Mouse (Mus musculus) intestine, embryonic 16.5 days (tissue): ENCODE results near the gene Smarcb1. TPM values are rescaled to one million over a fixed set of nuclear protein-coding genes. Genes with fewer than 3 reads are reported as not detected.

Source experiments
- ATAC-seq: fragments of 200-750 bp; cut with Nextera tagmentation; 2 replicates; pipeline ENCODE4 v1.8.0; 2017; ENCODE audit warnings: moderate TSS enrichment, moderate library complexity
- H3K27ac ChIP-seq: fragments of 300-500 bp; sonication (generic); 2 replicates; pipeline ENCODE4 v1.5.1; 2014; ENCODE audit warnings: mild to moderate bottlenecking, low read length
- H3K27me3 ChIP-seq: fragments of 300-500 bp; sonication (generic); replicated peaks from 2 replicates; pipeline ENCODE4 v1.6.1; 2014; ENCODE audit warnings: low read length, control low read depth, mixed read lengths; ENCODE audit not compliant: control insufficient read depth, insufficient read depth
- H3K36me3 ChIP-seq: fragments of 300-500 bp; sonication (generic); 2 replicates; pipeline ENCODE4 v1.6.1; 2014; ENCODE audit warnings: low read length, control low read depth; ENCODE audit not compliant: control insufficient read depth, insufficient read depth
- H3K4me1 ChIP-seq: fragments of 300-500 bp; sonication (generic); 2 replicates; pipeline ENCODE4 v1.6.1; 2014; ENCODE audit warnings: low read length, control low read depth, mixed read lengths; ENCODE audit not compliant: control insufficient read depth, insufficient read depth
- H3K4me2 ChIP-seq: fragments of 300-500 bp; sonication (generic); 2 replicates; pipeline ENCODE4 v1.6.1; 2014; ENCODE audit warnings: low read depth, low read length, control low read depth
- H3K4me3 ChIP-seq: fragments of 300-500 bp; sonication (generic); 2 replicates; pipeline ENCODE4 v1.5.1; 2014; ENCODE audit warnings: mild to moderate bottlenecking, low read length
- H3K9ac ChIP-seq: fragments of 300-500 bp; sonication (generic); 2 replicates; pipeline ENCODE4 v1.6.1; 2014; ENCODE audit warnings: low read depth, low read length
- H3K9me3 ChIP-seq: fragments of 300-500 bp; sonication (generic); 2 replicates; pipeline ENCODE4 v1.6.1; 2016; ENCODE audit warnings: low read length, control low read depth; ENCODE audit not compliant: control insufficient read depth
- WGBS: fragments of 180-500 bp; shearing (Covaris S2); extraction: QIAGEN DNeasy Blood & Tissue Kit; methylation state at CpG from one replicate; pipeline ENCODE4 v1.1.7; 2014; 5-methylcytosine and 5-hydroxymethylcytosine counted together
- polyA plus RNA-seq: library from polyadenylated mRNA; unstranded; fragments of >200 nt; fragmentation: Nextera tagmentation; extraction: Ambion mirVana; gene quantifications from 2 replicates; pipeline ENCODE4 v1.2.1, GENCODE M21; 2015

The Smarcb1 gene
- polyA plus RNA-seq, 1 experiment from 2014 or later: 171 TPM

DNA sequence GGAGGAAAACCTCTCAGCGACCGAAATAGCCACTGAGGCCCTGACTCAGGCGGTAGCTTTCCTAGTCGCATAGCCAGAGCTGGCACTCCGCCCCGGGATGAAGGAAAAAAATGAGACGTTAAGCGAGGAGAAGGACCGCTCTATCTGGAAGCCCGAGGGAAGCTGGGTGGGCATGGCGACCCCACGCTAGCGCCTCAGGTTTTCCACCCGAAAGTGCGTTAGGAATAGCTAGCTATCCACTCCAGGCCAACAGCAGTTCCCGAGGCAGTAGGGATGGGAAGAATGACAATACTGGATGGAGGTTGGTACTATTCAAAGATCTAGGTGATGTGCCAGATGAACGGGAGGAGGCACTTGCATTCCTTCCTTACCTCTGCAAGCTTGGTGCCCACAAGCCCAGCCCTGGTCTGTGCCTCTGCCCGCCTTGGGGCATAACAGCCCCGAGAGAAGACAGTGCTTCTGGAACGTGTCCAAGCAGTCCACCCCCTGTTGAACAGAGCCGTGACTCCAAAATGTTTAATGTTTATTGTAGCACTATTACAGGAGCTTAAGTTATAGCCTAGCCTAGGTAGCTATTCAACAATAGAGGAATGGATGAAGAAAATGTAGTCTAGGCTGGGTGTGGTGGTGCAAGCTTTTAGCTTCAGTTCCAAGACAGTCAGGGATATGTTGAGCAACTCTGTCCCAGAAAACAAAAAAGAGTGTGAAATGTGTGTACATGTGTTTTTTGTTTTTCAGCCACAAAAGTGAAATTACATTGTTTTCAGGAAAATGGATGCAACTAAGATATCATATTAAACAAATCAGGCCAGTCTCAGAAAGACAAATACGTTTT is 526 bp upstream of the Smarcb1 start:
- ATAC-seq: peak; percentile 31
- H3K9me3 ChIP-seq: no peaks in the 10 kb centered on the region

DNA sequence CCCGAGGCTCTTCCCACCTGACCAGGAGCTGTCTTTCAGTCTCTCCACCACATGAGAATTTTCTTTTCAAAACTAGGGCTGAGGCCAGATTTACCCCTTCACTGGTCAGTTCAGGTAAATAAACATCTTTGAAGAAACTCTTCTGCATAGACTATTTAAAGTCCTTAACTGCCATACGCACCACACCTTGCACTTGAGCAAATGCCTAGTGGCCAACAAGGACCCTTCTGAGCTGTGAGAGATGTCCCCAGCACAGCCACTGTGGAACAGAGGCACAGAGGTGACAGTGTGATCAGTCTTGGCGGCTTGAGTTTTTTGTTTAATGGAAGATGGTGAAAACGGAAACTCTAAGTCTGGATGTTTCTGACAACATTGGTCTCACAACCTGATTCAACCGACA is 2.4 kb downstream of the Smarcb1 start:
- 79% methylated on average over 5 of the region's 5 CpGs for WGBS
- ATAC-seq: no peak
- H3K9me3 ChIP-seq: no peaks in the 10 kb centered on the region

More for the DNA sequence above, 526 bp upstream of the Smarcb1 start:
- H3K27ac ChIP-seq: peak overlapping the region; percentile 91
- H3K4me2 ChIP-seq: peak overlapping the region; percentile 88
- H3K4me1 ChIP-seq: peaks cover 22% of the 10 kb centered on the region
- peak overlapping the region; percentile 88 for H3K4me3 ChIP-seq
- no peaks in the 10 kb centered on the region for H3K27me3 ChIP-seq
- WGBS: 4% methylated on average over 22 of the region's 22 CpGs
- H3K9ac ChIP-seq: peak overlapping the region; percentile 94
- no peaks in the 10 kb centered on the region for H3K36me3 ChIP-seq

DNA sequence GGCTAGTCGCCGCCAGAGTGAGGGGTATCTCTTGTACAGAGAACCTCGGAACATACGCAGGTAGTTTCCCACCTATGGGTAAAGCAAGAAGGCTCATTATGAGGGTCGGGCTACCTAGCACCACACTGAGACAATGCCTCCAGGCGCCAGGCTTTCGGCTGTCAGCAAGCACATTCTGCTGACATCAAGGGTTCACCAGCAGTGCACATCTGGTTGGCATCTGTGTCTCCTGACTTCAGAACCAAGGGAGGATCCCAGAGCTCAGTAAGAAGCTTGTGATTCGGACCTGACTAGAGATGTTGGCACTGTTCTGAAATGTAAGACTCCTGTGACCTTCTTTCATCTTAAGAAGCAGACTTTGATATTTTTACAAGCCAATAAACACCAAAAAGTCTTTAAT is 4.6 kb downstream of the Smarcb1 start:
- 77% methylated on average over 8 of the region's 8 CpGs for WGBS
- H3K9ac ChIP-seq: no peak overlapping the region
- no peak overlapping the region for H3K4me2 ChIP-seq
- no peak overlapping the region for H3K27ac ChIP-seq
- no peaks in the 10 kb centered on the region for H3K9me3 ChIP-seq
- 0 out of 2 replicates have a peak, but pooled peaks cover 6% of the 10 kb centered on the region for H3K36me3 ChIP-seq
- no peak overlapping the region for H3K4me3 ChIP-seq
- ATAC-seq: no peak
- no peaks in the 10 kb centered on the region for H3K27me3 ChIP-seq
- H3K4me1 ChIP-seq: peaks cover 16% of the 10 kb centered on the region

More for the DNA sequence above, 2.4 kb downstream of the Smarcb1 start:
- Histone ChIP-seq H3K27ac (no peak overlapping the region), H3K4me2 (no peak overlapping the region), H3K4me3 (no peak overlapping the region), H3K27me3 (no peaks in the 10 kb centered on the region), H3K36me3 (0 out of 2 replicates have a peak, but pooled peaks cover 6% of the 10 kb centered on the region), H3K4me1 (peaks cover 22% of the 10 kb centered on the region), H3K9ac (no peak overlapping the region)

DNA sequence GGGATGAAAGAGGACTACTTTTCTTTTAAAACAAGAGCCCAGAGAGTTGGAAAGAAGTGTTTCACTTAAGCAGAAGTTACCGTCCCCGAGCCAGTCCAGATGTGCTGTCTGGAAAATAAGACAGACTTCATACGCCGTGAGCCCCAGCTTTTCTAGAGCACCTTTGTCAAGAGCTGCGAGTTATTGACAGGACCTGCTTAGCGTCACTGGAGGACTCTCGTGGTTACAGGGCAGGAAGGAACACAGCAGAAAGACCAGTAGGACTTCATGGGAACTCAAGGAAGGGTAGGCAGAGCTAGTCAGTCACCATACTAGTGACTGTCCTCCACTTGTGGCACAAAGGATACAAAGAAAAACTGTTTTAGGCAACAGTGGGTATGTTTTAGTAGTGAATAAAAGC is 5.9 kb downstream of the Smarcb1 start:
- ATAC-seq: no peak
- no peak overlapping the region for H3K27ac ChIP-seq
- WGBS: 71% methylated on average over 7 of the region's 7 CpGs

DNA sequence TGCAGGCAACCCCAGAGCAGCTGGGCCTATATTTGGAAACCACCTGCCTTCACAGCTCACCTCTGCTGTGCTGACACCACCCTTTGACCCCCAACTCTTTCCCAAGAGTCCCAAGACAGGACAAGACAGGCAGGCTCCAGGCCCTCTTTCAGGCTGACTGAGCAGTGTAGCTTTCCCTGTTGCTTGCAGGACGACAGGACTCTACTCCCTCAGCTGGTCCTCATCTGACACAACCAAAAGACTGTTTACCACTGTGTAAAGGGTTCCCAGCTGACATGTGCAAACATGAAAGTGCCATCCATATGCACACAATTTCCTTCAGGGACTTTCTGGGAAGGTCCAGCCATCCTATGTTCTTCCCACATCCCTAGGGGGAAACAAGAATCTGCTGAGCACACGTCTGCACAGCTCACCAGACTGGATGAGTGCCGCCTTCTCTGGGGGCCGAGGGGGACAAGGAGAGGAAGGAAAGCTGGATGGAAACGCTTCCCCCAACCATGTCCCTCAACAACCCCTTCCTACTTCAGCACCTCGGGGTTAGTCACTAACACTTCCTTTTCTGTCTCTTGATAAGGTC is 8.3 kb downstream of the Smarcb1 start:
- no peaks in the 10 kb centered on the region for H3K9me3 ChIP-seq
- H3K9ac ChIP-seq: no peak overlapping the region
- H3K27ac ChIP-seq: no peak overlapping the region
- H3K4me2 ChIP-seq: no peak overlapping the region
- 63% methylated on average over 6 of the region's 6 CpGs for WGBS
- no peak overlapping the region for H3K4me3 ChIP-seq
- no peaks in the 10 kb centered on the region for H3K27me3 ChIP-seq
- H3K4me1 ChIP-seq: no peaks in the 10 kb centered on the region
- no peak for ATAC-seq
- peaks cover 28% of the 10 kb centered on the region for H3K36me3 ChIP-seq

More for the DNA sequence above, 5.9 kb downstream of the Smarcb1 start:
- Histone ChIP-seq H3K36me3 (peaks cover 15% of the 10 kb centered on the region; the same call in 1 of the 2 replicates), H3K4me2 (no peak overlapping the region), H3K27me3 (no peaks in the 10 kb centered on the region), H3K4me1 (peaks cover 15% of the 10 kb centered on the region), H3K4me3 (no peak overlapping the region), H3K9me3 (no peaks in the 10 kb centered on the region), H3K9ac (0 out of 2 replicates have a peak overlapping the region, but pooled peaks have one; percentile 6)

DNA sequence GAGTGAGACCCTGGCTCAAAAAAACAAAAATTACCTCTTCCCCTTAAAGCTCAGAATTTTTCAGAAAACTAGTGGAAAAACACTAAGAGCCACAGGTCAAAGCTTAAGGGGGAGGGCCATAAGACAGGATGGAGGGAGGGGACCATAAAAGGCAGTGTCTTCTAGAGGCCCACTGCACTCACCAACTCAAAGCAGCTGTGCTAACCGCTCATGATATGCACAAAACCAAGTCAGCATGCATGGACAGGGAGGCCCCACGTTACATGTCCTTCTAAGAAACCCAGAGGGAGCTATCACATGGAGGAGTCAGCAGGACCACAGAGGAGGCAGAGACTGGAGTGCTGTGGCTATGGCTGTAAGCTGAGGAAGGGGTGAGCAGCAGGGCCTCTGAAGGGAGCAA is 10.7 kb downstream of the Smarcb1 start:
- H3K36me3 ChIP-seq: peaks cover 28% of the 10 kb centered on the region
- no peaks in the 10 kb centered on the region for H3K4me1 ChIP-seq
- H3K27me3 ChIP-seq: no peaks in the 10 kb centered on the region
- no peak overlapping the region for H3K4me2 ChIP-seq
- no peak overlapping the region for H3K9ac ChIP-seq
- H3K27ac ChIP-seq: no peak overlapping the region
- ATAC-seq: no peak
- H3K9me3 ChIP-seq: no peaks in the 10 kb centered on the region
- WGBS: 87% methylated on average over 2 of the region's 2 CpGs
- H3K4me3 ChIP-seq: no peak overlapping the region

DNA sequence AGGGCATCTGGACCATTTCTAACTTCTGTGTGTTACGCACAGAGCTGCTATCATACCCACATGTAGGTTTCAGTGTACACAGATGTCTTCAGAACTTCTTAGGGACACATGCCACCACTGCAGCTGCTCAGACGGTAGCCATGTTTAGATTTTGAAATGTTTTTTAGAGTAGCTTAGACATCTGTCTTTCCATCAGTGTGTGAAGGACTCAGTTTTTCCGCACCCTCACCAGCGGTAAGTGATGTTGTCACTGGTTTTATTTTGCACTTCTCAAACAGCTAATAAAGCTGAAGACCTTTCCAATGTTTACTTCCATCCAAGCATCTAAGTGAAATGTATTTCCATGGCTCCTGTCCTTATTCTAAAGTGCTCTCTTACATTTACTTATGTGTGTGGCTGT is 14.5 kb downstream of the Smarcb1 start:
- Histone ChIP-seq H3K27ac (no peak overlapping the region), H3K4me1 (no peaks in the 10 kb centered on the region), H3K9me3 (no peaks in the 10 kb centered on the region), H3K9ac (no peak overlapping the region), H3K4me3 (no peak overlapping the region), H3K4me2 (no peak overlapping the region), H3K36me3 (peaks cover 40% of the 10 kb centered on the region), H3K27me3 (no peaks in the 10 kb centered on the region)
- WGBS: 87% methylated on average over 4 of the region's 4 CpGs
- ATAC-seq: no peak

DNA sequence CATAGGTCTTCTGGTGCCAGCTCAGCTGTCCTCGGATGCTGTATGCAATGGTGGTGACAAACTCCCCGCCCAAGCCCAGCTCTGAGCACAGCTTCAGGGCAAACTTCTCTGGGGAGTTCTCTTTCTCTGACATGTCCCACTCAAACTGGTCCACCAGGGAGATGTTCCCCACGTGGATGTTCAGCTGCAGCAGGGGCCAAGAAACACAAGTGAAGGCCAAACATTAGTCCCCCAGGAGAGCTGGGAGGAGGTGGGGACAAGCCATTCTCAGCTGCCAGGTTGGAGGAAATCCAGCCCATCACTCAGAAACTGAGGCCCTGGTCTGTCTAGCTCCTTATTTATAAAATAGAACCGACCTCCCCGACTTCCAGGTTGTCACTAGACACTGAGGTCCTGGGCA is 17.0 kb downstream of the Smarcb1 start:
- Histone ChIP-seq H3K27ac (no peak overlapping the region), H3K27me3 (no peaks in the 10 kb centered on the region)
- WGBS: 86% methylated on average over 5 of the region's 5 CpGs

DNA sequence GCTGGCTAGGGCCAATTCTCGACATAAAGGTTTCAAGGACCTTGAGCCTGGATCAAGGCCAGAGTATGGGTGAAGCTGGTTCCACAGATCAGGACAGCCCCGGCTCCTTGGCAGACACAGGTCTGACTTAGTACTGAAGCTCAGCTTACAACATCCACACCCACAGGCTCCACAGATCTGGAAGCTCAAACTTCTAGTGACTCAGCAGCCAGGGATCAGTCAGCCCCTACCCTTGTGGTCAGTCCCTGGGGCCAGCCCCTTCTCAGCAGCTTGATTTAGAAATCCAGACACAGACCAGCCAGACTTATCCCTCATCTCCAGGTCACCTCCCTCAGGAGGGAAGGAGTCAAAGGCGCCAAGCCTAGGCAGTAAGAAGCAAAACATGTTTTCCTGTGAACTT is 22.6 kb downstream of the Smarcb1 start:
- Histone ChIP-seq H3K9me3 (no peaks in the 10 kb centered on the region), H3K27me3 (no peaks in the 10 kb centered on the region), H3K27ac (no peak overlapping the region), H3K4me1 (no peaks in the 10 kb centered on the region), H3K9ac (no peak overlapping the region), H3K4me2 (no peak overlapping the region), H3K4me3 (no peak overlapping the region), H3K36me3 (peaks cover 29% of the 10 kb centered on the region)
- 55% methylated on average over 3 of the region's 3 CpGs for WGBS
- ATAC-seq: 0 out of 2 replicates have a peak, but pooled peaks have one; percentile 7

More for the DNA sequence above, 17.0 kb downstream of the Smarcb1 start:
- H3K9me3 ChIP-seq: no peaks in the 10 kb centered on the region
- H3K4me1 ChIP-seq: no peaks in the 10 kb centered on the region
- no peak overlapping the region for H3K9ac ChIP-seq
- no peak for ATAC-seq
- no peak overlapping the region for H3K4me3 ChIP-seq
- peaks cover 31% of the 10 kb centered on the region for H3K36me3 ChIP-seq
- no peak overlapping the region for H3K4me2 ChIP-seq
